Mouse (Mus musculus) MEL (cell line): ENCODE measurements around the gene Mob3b.

Source experiments
- CTCF ChIP-seq, 3 experiments: IDR thresholded peaks in 2 of 3; conservative IDR thresholded peaks in 1 of 3; 2 replicates each; pipeline ENCODE4 v1.5.1; 2011 to 2012; ENCODE audit warnings: low read length in 3 of 3, low read depth in 2 of 3, mild to moderate bottlenecking in 2 of 3, improper control_type of control experiment in 1 of 3, inconsistent platforms in 1 of 3, mixed read lengths in 1 of 3, moderate library complexity in 1 of 3; ENCODE audit not compliant: control insufficient read depth in 1 of 3, insufficient read depth in 1 of 3, poor library complexity in 1 of 3, severe bottlenecking in 1 of 3
- E2F4 ChIP-seq: IDR thresholded peaks from 2 replicates; pipeline ENCODE4 v1.6.1; 2011; ENCODE audit warnings: low read depth, low read length, improper control_type of control experiment, borderline replicate concordance
- EP300 ChIP-seq, 2 experiments: IDR thresholded peaks; 2 replicates each; pipeline ENCODE4 v1.6.1; 2011; ENCODE audit warnings: improper control_type of control experiment in 2 of 2, low read length in 2 of 2, low read depth in 1 of 2, mild to moderate bottlenecking in 1 of 2
- GATA1 ChIP-seq: IDR thresholded peaks from 2 replicates; pipeline ENCODE4 v1.6.1; 2011; ENCODE audit warnings: low read depth, low read length, improper control_type of control experiment
- HCFC1 ChIP-seq: IDR thresholded peaks from 2 replicates; pipeline ENCODE4 v1.6.1; 2012; ENCODE audit warnings: low read depth, mild to moderate bottlenecking, inconsistent platforms, low read length, improper control_type of control experiment, moderate library complexity
- MAFK ChIP-seq: IDR thresholded peaks from 2 replicates; pipeline ENCODE4 v1.6.1; 2011; ENCODE audit warnings: low read depth, mild to moderate bottlenecking, low read length, improper control_type of control experiment, borderline replicate concordance
- MXI1 ChIP-seq: IDR thresholded peaks from 2 replicates; pipeline ENCODE4 v1.6.1; 2011; ENCODE audit warnings: mild to moderate bottlenecking, low read depth, low read length, improper control_type of control experiment
- NELFE ChIP-seq: IDR thresholded peaks from 2 replicates; pipeline ENCODE4 v1.6.1; 2011; ENCODE audit warnings: low read depth, low read length, improper control_type of control experiment
- POLR2A ChIP-seq, 2 experiments: IDR thresholded peaks; 2 replicates each; pipeline ENCODE4 v1.6.1; 2011 to 2012; ENCODE audit warnings: low read length in 2 of 2, mild to moderate bottlenecking in 2 of 2, control low read depth in 1 of 2, improper control_type of control experiment in 1 of 2, low read depth in 1 of 2, moderate library complexity in 1 of 2; ENCODE audit not compliant: control insufficient read depth in 1 of 2, insufficient read depth in 1 of 2, poor library complexity in 1 of 2
- POLR2AphosphoS5 ChIP-seq: IDR thresholded peaks from 2 replicates; pipeline ENCODE4 v1.6.1; 2012; ENCODE audit warnings: low read depth, borderline replicate concordance, mild to moderate bottlenecking, inconsistent platforms, low read length, moderate library complexity, mixed read lengths
- RCOR1 ChIP-seq: IDR thresholded peaks from 2 replicates; pipeline ENCODE4 v1.6.1; 2012; ENCODE audit warnings: low read depth, mild to moderate bottlenecking, inconsistent platforms, low read length, improper control_type of control experiment
- ZC3H11A ChIP-seq: IDR thresholded peaks from 2 replicates; pipeline ENCODE4 v1.6.1; 2012; ENCODE audit warnings: low read depth, mild to moderate bottlenecking, inconsistent platforms, low read length, improper control_type of control experiment

- TF ChIP-seq E2F4 (no peak), NELFE (no peak), CTCF (IDR thresholded peaks at IDR 0.05 in 2 of 3, conservative IDR thresholded peaks at IDR 0.05 in 1 of 3; ENCODE audit: control insufficient read depth in 1 of 3, insufficient read depth in 1 of 3, low read depth in 2 of 3, low read length in 3 of 3, poor library complexity in 1 of 3, severe bottlenecking in 1 of 3) (no peak), EP300 (IDR thresholded peaks at IDR 0.05; ENCODE audit: low read depth in 1 of 2, low read length in 2 of 2) (no peak), POLR2A (IDR thresholded peaks at IDR 0.05; ENCODE audit: control insufficient read depth in 1 of 2, insufficient read depth in 1 of 2, low read depth in 1 of 2, low read length in 2 of 2, poor library complexity in 1 of 2) (no peak), MXI1 (no peak), MAFK (no peak), GATA1 (no peak), ZC3H11A (no peak), POLR2AphosphoS5 (no peak), RCOR1 (no peak), HCFC1 (no peak)
Measured at GRCm38 (mm10) chr4:35037824-35038223, 119.5 kb downstream of the Mob3b start.
